Mouse (Mus musculus) E14TG2a.4 (cell line): ENCODE results near the gene Akain1.
A peak's percentile ranks its signal among the peaks of the same experiment; 100 is the strongest.

ENCODE experiments used
- H3K27me3 ChIP-seq: 2 replicates; pipeline ENCODE4 v1.6.1; 2014; ENCODE audit warnings: low read length, control low read depth; ENCODE audit not compliant: insufficient read depth
- H3K36me3 ChIP-seq: 2 replicates; pipeline ENCODE4 v1.6.1; 2014; ENCODE audit warnings: low read length, control low read depth; ENCODE audit not compliant: insufficient read depth
- H3K4me1 ChIP-seq: replicated peaks from 2 replicates; pipeline ENCODE4 v1.6.1; 2014; ENCODE audit warnings: low read depth, low read length, control low read depth
- H3K4me3 ChIP-seq: replicated peaks from 2 replicates; pipeline ENCODE4 v1.5.1; 2014; ENCODE audit warnings: mild to moderate bottlenecking, low read length
- H3K9me3 ChIP-seq: 2 replicates; pipeline ENCODE4 v1.6.1; 2014; ENCODE audit warnings: low read length, control low read depth
- CTCF ChIP-seq: conservative IDR thresholded peaks from 2 replicates; pipeline ENCODE4 v1.5.1; 2014; ENCODE audit warnings: low read length
- NANOG ChIP-seq: IDR thresholded peaks from 2 replicates; pipeline ENCODE4 v1.6.1; 2014; ENCODE audit warnings: borderline replicate concordance, low read length, mixed read lengths
- POU5F1 ChIP-seq: IDR thresholded peaks from 2 replicates; pipeline ENCODE4 v1.6.1; 2014; ENCODE audit warnings: low read length, borderline replicate concordance

Gene Akain1

DNA sequence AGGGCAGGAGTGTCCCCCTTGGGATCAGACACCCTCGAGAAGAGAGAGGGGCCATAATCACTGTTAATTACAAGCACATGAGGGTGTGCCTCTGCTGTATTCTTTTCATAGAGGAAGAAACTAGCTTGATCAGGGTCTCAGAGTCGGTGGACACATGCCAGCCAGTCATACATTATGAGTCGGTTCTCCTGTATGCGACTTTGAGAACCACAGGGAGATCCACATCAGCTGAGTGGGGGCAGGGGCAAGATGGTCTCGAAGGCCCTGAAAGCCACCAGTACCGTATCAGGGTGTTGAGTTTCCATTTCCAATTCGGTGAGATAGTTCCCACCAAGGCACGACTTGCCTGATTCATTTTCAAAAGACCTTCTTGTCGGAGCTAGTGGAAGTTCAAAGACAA, 33.3 kb downstream of the Akain1 start:
- H3K4me3 ChIP-seq: no peak overlapping the region
- H3K36me3 ChIP-seq: no peaks in the 10 kb centered on the region
- TF ChIP-seq NANOG (no peak), CTCF (no peak), POU5F1 (no peak)
- peaks cover 6% of the 10 kb centered on the region for H3K4me1 ChIP-seq
- H3K9me3 ChIP-seq: no peaks in the 10 kb centered on the region
- peaks cover 37% of the 10 kb centered on the region for H3K27me3 ChIP-seq

DNA sequence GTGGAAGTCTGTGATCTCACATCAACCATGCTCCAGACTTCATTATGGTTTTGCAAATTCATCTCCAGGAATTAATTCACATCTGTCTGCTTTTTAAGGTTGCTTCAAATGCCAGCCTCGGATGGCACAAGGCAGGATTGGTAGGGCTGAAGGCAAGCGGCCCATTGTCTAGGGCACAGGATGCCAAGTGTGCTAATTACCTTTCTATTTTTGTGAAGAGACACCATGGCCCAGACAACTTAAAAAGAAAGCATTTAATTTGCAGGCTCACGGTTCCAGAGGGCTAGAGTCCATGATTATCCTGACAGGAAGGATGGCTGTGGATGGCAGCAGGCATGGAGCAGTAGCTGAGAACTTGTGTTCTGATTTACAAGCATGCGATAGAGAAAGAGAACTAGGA, 35.0 kb downstream of the Akain1 start:
- peaks cover 46% of the 10 kb centered on the region for H3K27me3 ChIP-seq
- H3K4me1 ChIP-seq: peaks cover 4% of the 10 kb centered on the region
- no peaks in the 10 kb centered on the region for H3K9me3 ChIP-seq
- no peak overlapping the region for H3K4me3 ChIP-seq
- TF ChIP-seq CTCF (no peak), NANOG (no peak), POU5F1 (no peak)
- no peaks in the 10 kb centered on the region for H3K36me3 ChIP-seq

DNA sequence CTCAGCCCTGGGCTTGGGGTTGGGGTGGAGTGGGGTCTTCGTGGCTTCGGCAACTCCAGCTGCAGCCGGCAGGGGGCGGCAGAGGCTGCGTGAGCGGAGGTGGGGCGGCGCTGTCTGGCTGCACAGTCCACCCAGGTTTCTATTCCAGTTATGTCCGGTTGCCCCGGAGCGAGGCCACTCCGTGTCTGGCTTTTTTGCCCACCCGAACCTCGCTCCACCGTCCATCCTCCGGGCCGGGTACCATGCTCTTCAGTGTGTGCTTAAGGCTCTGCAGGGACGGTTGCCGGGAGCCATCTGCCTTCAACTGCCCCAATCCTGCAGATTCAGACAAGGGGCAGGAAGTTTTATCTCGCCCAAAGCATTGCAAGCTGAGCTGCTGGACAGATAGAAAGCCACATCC, 36.3 kb downstream of the Akain1 start:
- peaks cover 4% of the 10 kb centered on the region for H3K4me1 ChIP-seq
- peak overlapping the region; percentile 72 for H3K4me3 ChIP-seq
- no peaks in the 10 kb centered on the region for H3K36me3 ChIP-seq
- no peaks in the 10 kb centered on the region for H3K9me3 ChIP-seq
- H3K27me3 ChIP-seq: peaks cover 45% of the 10 kb centered on the region
- TF ChIP-seq NANOG: no peak
- peak; percentile 59 for TF ChIP-seq CTCF
- no peak for TF ChIP-seq POU5F1

DNA sequence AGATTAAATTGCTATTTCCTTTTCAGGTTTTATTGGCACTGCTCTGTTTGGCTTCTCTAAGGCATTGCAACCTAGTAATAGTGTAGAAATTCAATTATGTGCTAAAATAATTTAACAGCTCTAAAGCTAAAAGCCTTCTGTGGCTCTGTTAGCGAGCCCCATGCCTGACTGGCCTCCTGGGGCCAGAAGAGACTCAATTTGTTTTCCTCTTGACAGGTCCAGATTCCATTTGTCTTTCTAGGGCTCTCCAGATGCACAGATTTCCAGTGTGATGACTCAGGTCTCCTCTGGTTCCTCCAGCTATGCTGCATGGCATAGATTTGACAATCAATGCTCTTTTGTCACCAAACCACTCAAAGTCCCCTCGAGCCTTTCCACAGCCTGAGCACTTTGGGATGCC, 38.4 kb downstream of the Akain1 start:
- Histone ChIP-seq H3K27me3 (peaks cover 29% of the 10 kb centered on the region), H3K36me3 (no peaks in the 10 kb centered on the region), H3K4me1 (peaks cover 11% of the 10 kb centered on the region), H3K9me3 (no peaks in the 10 kb centered on the region), H3K4me3 (no peak overlapping the region)
- TF ChIP-seq CTCF: no peak
- no peak for TF ChIP-seq POU5F1
- no peak for TF ChIP-seq NANOG

DNA sequence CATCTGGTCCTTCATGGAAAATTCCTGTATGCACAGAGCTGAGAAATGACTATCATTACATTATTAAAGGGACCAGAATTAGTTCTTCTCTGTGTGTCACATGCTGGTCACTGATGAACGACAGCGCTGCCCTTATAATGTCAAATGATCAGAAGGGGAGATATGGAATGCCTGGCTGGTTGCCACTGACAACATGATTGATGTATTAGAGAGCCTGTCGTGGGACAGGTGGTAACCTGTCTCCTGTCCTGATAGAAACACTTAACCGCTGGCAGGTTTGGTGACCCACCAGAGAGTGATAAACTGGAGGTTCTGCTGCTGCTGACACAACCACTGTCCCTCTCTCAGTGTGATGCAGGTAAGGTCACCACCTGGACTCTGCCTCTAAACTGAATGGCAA, 40.1 kb downstream of the Akain1 start:
- Histone ChIP-seq H3K4me3 (no peak overlapping the region), H3K27me3 (peaks cover 24% of the 10 kb centered on the region), H3K4me1 (peaks cover 11% of the 10 kb centered on the region), H3K36me3 (no peaks in the 10 kb centered on the region), H3K9me3 (no peaks in the 10 kb centered on the region)
- TF ChIP-seq POU5F1 (no peak), NANOG (no peak)

DNA sequence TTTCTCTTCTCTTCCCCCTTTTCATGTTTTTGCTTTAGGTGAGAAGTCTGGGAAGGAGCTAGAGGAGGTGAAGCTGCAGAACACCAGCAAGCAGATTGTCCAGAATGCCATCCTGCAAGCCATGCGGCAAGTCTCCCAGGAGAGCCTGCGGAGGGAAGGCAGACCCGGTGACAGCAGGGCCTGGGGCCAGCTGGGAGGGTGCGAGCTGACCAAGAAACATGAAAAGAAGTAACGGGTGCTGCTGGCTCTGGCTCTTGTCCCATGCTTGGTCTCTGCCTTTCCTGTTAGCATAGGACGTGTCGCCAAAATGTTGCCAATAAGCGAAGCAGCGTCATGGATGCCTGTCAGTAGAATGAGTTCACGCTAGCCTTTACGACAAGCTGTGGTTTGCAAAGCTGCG, 48.0 kb downstream of the Akain1 start:
- Histone ChIP-seq H3K27me3 (no peaks in the 10 kb centered on the region), H3K4me1 (peaks cover 3% of the 10 kb centered on the region), H3K4me3 (no peak overlapping the region), H3K9me3 (peaks cover 3% of the 10 kb centered on the region; the same call in 1 of the 2 replicates), H3K36me3 (no peaks in the 10 kb centered on the region)
- no peak for TF ChIP-seq NANOG
- no peak for TF ChIP-seq POU5F1
- no peak for TF ChIP-seq CTCF

DNA sequence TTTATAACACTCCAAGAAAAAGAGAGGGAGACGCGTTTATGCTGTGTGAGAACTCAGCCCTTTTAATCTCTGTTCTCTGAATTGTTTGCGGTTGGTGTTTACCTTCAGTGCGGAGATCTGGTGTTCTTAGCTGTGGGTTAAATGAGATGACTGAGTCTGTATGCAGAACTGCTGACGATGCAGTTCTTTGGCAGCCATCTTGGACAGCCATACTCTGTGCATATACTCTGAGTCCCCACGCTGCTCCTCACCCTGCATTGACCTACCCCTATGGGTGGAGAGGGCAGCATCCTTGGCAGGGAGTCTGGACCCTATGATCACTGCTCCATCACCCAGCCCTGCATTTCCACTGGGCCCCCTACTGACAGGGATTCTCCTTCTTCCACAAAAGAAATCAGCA, 48.8 kb downstream of the Akain1 start:
- Histone ChIP-seq H3K9me3 (peaks cover 3% of the 10 kb centered on the region; the same call in 1 of the 2 replicates), H3K36me3 (no peaks in the 10 kb centered on the region), H3K27me3 (no peaks in the 10 kb centered on the region), H3K4me1 (no peaks in the 10 kb centered on the region), H3K4me3 (no peak overlapping the region)
- TF ChIP-seq POU5F1 (no peak), CTCF (no peak), NANOG (no peak)

DNA sequence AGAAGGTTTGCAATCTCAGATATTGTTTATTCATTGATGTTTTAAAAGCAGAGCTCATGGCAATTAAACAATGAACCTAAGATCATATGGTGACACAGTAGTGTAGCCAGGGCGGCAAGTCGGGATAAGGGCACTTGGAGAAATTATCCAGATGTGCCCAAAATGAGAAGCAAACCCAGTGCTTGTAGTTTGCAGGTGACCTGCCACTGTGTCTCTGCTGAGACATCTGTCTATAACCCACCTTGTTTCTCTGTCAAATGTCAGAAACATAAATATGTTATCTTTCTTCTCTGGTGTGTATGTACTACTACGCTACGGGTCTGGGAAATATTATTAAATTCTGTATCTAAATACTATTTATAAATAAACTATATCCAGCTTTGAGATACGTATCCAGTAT, 49.7 kb downstream of the Akain1 start:
- H3K4me3 ChIP-seq: no peak overlapping the region
- TF ChIP-seq POU5F1 (no peak), CTCF (no peak), NANOG (no peak)
- no peaks in the 10 kb centered on the region for H3K27me3 ChIP-seq
- peaks cover 3% of the 10 kb centered on the region; the same call in 1 of the 2 replicates for H3K9me3 ChIP-seq
- no peaks in the 10 kb centered on the region for H3K4me1 ChIP-seq
- H3K36me3 ChIP-seq: no peaks in the 10 kb centered on the region

DNA sequence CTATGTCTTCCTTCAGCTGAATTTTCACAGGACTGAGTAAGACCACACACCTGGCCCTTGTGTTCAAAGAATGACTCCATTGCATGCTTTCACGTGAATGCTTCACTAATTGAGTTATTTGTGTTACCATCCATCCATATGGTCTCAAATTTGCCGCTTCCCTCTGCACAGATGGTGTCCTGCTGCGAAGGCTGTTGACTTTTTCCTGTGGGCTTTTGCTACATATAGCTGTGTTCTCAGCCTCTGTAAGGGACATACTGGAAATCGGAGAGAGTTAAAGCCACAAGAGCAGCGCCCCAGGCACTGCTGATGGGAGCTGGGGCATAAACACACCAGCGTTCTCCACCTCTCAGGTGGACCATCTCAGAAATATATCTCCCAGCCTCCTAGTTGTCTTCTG, 53.2 kb downstream of the Akain1 start:
- Histone ChIP-seq H3K36me3 (no peaks in the 10 kb centered on the region), H3K9me3 (no peaks in the 10 kb centered on the region), H3K27me3 (no peaks in the 10 kb centered on the region), H3K4me3 (no peak overlapping the region), H3K4me1 (no peaks in the 10 kb centered on the region)
- no peak for TF ChIP-seq NANOG
- no peak for TF ChIP-seq POU5F1
- TF ChIP-seq CTCF: no peak
